In the genomic region with DNA sequence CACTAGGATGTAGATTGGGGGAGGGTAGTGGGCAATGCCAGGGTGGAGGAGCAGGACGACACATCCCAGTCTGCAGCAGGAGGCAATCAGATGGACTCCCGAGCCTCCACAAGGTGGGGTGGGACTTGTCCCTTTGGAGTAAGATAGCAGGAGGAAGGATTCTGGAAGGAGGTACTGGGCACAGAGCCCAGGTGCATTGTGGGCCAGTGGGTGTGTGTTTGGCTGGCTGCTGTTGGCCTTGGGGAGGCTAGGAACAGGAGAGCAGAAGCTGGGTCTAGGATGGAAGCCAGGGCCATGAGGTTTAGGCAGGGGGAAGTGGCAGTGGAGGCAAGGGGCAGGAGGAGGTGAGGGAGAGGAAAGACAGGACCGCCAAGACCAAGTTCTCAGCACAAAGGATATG, we compare ENCODE assay signal across 12 mouse cellular contexts. TPM values are rescaled to one million over a fixed set of nuclear protein-coding genes. Genes with fewer than 3 reads are reported as not detected.
DNase-seq lines count a peak whose midpoint lies in the region.
"Had no signal": no experiment of that assay in that cellular context is flagged by ENCODE, and none has a peak within 500 bp of the region (broad histone marks: within the 10 kb centered on the region; RNA-seq: fewer than 3 reads in every experiment).

No protein-coding gene starts in this region.

- DNase-seq in kidney, adult 18-20 months, result peak; percentile 42
- no peak for DNase-seq in kidney, postnatal 4 days
- peak; percentile 51 for DNase-seq in MN1 (ENCODE audit: low spot score)
- peak; percentile 72 for DNase-seq in adrenal gland, postnatal 14 days
- DNase-seq in kidney, postnatal 14 days, result peak; percentile 19
- no peak for DNase-seq in layer of hippocampus, postnatal 25 days (ENCODE audit: extremely low spot score in 1 of 2, low spot score in 1 of 2)
- no peak for DNase-seq in urinary bladder, postnatal 10 days (ENCODE audit: low spot score)
- DNase-seq: gastrocnemius, postnatal 25 days; heart, postnatal 4 days; right cerebral cortex, postnatal 25 days had no signal

RNA-seq across cellular contexts. Expression of a gene that starts 6.4 kb away (rescaled TPM):
- 8.8 and 10.3 TPM in 2 replicates for total RNA-seq in adrenal gland, postnatal 14 days (2021)
- 10 to 100 TPM; 35.5 to 38.1 TPM for total RNA-seq in layer of hippocampus, postnatal 25 days (2021)

RNA-seq across cellular contexts. Expression of a gene that starts 25.7 kb away (rescaled TPM):
- 0.52 TPM in 1 of 2 replicates, not detected in the other for total RNA-seq in adrenal gland, postnatal 14 days (2021)
- total RNA-seq in layer of hippocampus, postnatal 25 days (2021), result not detected
- total RNA-seq: gastrocnemius, postnatal 25 days; layer of hippocampus, adult 18-20 months; megakaryocyte, adult 5-6 weeks had no signal

RNA-seq across cellular contexts. Expression of a gene that starts 27.6 kb away (rescaled TPM):
- 31.5 and 38.2 TPM in 2 replicates for total RNA-seq in adrenal gland, postnatal 14 days (2021)
- 10 to 100 TPM; 37.8 to 41.5 TPM for total RNA-seq in layer of hippocampus, postnatal 25 days (2021)

RNA-seq across cellular contexts. Expression of a gene that starts 27.9 kb away (rescaled TPM):
- total RNA-seq in adrenal gland, postnatal 14 days (2021), result 121 TPM in 2 replicates
- total RNA-seq in layer of hippocampus, postnatal 25 days (2021), result 10 to 100 TPM; 82.1 to 87.9 TPM

RNA-seq across cellular contexts. Expression of a gene that starts 31.9 kb away (rescaled TPM):
- not detected in 2 replicates for total RNA-seq in adrenal gland, postnatal 14 days (2021)
- under 1 TPM in 1 of 2 experiments, not detected in 1; 0.66 TPM for total RNA-seq in layer of hippocampus, postnatal 25 days (2021)
- total RNA-seq: heart, postnatal 4 days; megakaryocyte, adult 5-6 weeks had no signal

Comparison
In these comparisons a context has a peak if more than half of its experiments do, and no peak if none do; other contexts are left out.
1. DNase-seq: peak in kidney, adult 18-20 months (single experiment), MN1 (single experiment), adrenal gland, postnatal 14 days (single experiment) and kidney, postnatal 14 days (single experiment); none in kidney, postnatal 4 days (0 of 2), layer of hippocampus, postnatal 25 days (0 of 2) and urinary bladder, postnatal 10 days (single experiment).